Mouse (Mus musculus) erythroblast, embryonic 14.5 days (primary cell): Measurements from ENCODE around the gene Ifnlr1. TPM values are rescaled to one million over a fixed set of nuclear protein-coding genes. Genes with fewer than 3 reads are reported as not detected.
"Not testable (repeated sequence)": the region's sequence is repeated elsewhere in the genome, so short reads cannot be mapped to it uniquely, and the experiment has no call there.

Source experiments
- H3K27me3 ChIP-seq: 2 replicates; pipeline ENCODE4 v1.6.1; 2012; ENCODE audit warnings: inconsistent platforms; ENCODE audit not compliant: control insufficient read depth
- H3K36me3 ChIP-seq: 2 replicates; pipeline ENCODE4 v1.6.1; 2012; ENCODE audit warnings: mild to moderate bottlenecking, inconsistent platforms; ENCODE audit not compliant: control insufficient read depth
- H3K4me1 ChIP-seq: 2 replicates; pipeline ENCODE4 v1.6.1; 2012; ENCODE audit warnings: inconsistent platforms; ENCODE audit not compliant: control insufficient read depth
- H3K4me3 ChIP-seq: replicated peaks from 2 replicates; pipeline ENCODE3; 2012; ENCODE audit warnings: moderate library complexity, mild to moderate bottlenecking, inconsistent platforms
- H3K9me3 ChIP-seq: 2 replicates; pipeline ENCODE4 v1.6.1; 2012; ENCODE audit warnings: low read length, inconsistent platforms, mixed read lengths; ENCODE audit not compliant: control insufficient read depth
- GATA1 ChIP-seq: IDR thresholded peaks from 2 replicates; pipeline ENCODE4 v1.6.1; 2012; ENCODE audit warnings: low read length, inconsistent platforms, mixed read lengths
- TAL1 ChIP-seq: IDR thresholded peaks from 3 replicates; pipeline ENCODE4 v1.6.1; 2012; ENCODE audit warnings: low read length, inconsistent platforms, mixed read lengths
- polyA plus RNA-seq: library from polyadenylated mRNA; stranded (reverse); fragments of >175 nt; gene quantifications from 2 replicates; pipeline ENCODE4 v1.2.3, GENCODE M21; 2012

Ifnlr1 gene
- polyA plus RNA-seq, 1 experiment, result not detected

DNA sequence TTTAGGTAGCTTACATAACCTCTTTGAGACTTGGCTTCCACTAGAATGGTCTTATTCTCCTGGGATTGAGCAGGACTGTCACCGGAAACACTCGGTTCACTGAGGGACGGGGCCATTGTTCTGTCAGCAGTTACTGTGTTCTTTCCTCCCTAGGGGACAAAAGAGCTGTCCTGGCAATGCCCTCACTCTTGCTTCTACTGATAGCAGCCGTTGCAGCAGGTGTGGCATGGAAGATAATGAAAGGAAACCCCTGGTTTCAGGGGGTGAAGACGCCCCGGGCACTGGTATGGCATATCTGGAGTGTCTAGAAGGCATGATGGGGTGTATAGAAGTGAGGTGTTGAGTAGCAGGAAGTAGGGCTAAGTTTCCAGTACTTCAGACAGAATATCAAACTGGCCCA is 17.9 kb downstream of the Ifnlr1 start:
- Histone ChIP-seq H3K4me1 (peaks cover 15% of the 10 kb centered on the region), H3K9me3 (no peaks in the 10 kb centered on the region), H3K27me3 (no peaks in the 10 kb centered on the region; the same call in 1 of the 2 replicates), H3K4me3 (no peak overlapping the region), H3K36me3 (no peaks in the 10 kb centered on the region)
- TF ChIP-seq GATA1 (no peak), TAL1 (no peak)

DNA sequence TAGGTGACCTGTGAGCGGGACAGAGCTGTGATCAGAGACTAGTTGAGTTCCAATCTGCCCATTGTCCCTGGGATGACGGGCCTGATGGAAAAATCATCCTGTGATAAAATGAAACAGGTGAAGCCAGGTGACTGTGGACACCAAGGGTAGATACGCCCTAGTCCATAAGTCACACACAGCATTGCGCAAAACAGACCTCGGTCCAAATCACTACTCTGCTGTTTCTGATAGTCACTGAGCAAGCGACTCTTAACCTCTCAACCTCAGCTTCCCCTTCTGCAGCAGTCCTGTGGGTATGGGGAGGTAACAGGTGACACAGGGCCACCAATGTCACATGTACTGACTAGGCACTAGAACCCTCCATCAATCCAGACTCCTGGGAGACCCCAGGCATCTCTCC is 20.0 kb downstream of the Ifnlr1 start:
- no peaks in the 10 kb centered on the region; the same call in 1 of the 2 replicates for H3K27me3 ChIP-seq
- no peaks in the 10 kb centered on the region for H3K36me3 ChIP-seq
- TF ChIP-seq TAL1 (no peak), GATA1 (no peak)
- H3K4me1 ChIP-seq, result peaks cover 30% of the 10 kb centered on the region
- no peaks in the 10 kb centered on the region for H3K9me3 ChIP-seq
- H3K4me3 ChIP-seq, result no peak overlapping the region

- Histone ChIP-seq H3K4me1 (peaks cover 26% of the 10 kb centered on the region), H3K27me3 (no peaks in the 10 kb centered on the region; the same call in 1 of the 2 replicates), H3K36me3 (no peaks in the 10 kb centered on the region), H3K4me3 (peak overlapping the region; percentile 49), H3K9me3 (no peaks in the 10 kb centered on the region)
- TF ChIP-seq GATA1, result no peak
- no peak for TF ChIP-seq TAL1
These were observed 23.0 kb downstream of the Ifnlr1 start for GRCm38 (mm10) chr4:135709072-135709564.

GRCm38 (mm10) chr4:135709621-135710020 is 23.5 kb downstream of the Ifnlr1 start:
- H3K27me3 ChIP-seq, result no peaks in the 10 kb centered on the region; the same call in 1 of the 2 replicates
- no peaks in the 10 kb centered on the region for H3K36me3 ChIP-seq
- no peaks in the 10 kb centered on the region for H3K9me3 ChIP-seq
- TF ChIP-seq GATA1 (no peak), TAL1 (no peak)
- no peak overlapping the region for H3K4me3 ChIP-seq
- H3K4me1 ChIP-seq, result peaks cover 23% of the 10 kb centered on the region

DNA sequence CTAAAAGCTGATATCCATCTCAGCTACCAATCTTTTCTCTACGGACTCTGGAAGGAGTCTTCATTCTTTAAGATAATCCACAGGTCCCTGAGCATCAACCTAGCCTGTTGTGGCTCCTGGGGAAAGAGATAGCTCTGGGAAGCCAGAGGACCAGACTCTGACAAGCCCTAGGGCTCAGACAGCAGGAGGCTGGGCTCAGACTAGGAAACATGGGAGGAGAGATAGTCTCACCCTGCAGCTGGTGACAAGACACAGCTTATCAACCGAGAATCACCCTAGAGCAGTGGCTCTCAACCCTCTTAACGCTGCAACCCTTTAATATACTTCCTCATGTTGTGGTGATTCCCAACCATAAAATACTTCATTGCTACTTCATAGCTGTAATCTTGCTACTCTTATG is 24.3 kb downstream of the Ifnlr1 start:
- H3K4me1 ChIP-seq, result peaks cover 23% of the 10 kb centered on the region
- no peak for TF ChIP-seq TAL1
- no peak for TF ChIP-seq GATA1
- H3K27me3 ChIP-seq, result no peaks in the 10 kb centered on the region; the same call in 1 of the 2 replicates
- H3K4me3 ChIP-seq, result no peak overlapping the region
- H3K36me3 ChIP-seq, result no peaks in the 10 kb centered on the region
- H3K9me3 ChIP-seq, result no peaks in the 10 kb centered on the region

- Histone ChIP-seq H3K27me3 (no peaks in the 10 kb centered on the region; the same call in 1 of the 2 replicates), H3K36me3 (no peaks in the 10 kb centered on the region), H3K4me3 (no peak overlapping the region), H3K9me3 (0 out of 2 replicates have a peak, but pooled peaks cover 2% of the 10 kb centered on the region), H3K4me1 (peaks cover 10% of the 10 kb centered on the region)
- TF ChIP-seq TAL1 (no peak), GATA1 (no peak)
These were observed 28.7 kb downstream of the Ifnlr1 start for GRCm38 (mm10) chr4:135714776-135715175.

DNA sequence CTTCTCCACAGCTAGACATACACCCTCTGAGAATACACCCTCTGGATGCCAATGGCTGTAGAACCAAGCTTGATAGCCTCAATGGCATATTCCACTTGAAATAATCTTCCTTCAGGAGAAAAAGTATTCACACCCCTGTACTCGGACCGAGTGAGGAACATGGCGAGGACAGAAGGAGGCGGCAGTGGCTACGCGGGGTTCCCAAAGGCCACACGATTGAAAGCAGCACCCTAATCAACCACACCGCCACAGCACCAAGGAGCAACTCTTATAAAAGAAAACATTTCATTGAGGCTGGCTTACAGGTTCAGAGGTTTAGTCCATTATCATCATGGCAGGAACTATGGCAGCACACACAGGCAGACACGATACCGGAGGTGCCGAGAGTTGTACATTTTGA is 30.4 kb downstream of the Ifnlr1 start:
- H3K36me3 ChIP-seq, H3K4me3 ChIP-seq, H3K4me1 ChIP-seq, H3K27me3 ChIP-seq: not testable (repeated sequence)
- peaks cover 10% of the 10 kb centered on the region for H3K9me3 ChIP-seq

GRCm38 (mm10) chr4:135722540-135723290 is 36.6 kb downstream of the Ifnlr1 start:
- Histone ChIP-seq H3K9me3 (peaks cover 17% of the 10 kb centered on the region), H3K4me1 (peaks cover 7% of the 10 kb centered on the region), H3K27me3 (peaks cover 2% of the 10 kb centered on the region; the same call in 1 of the 2 replicates), H3K36me3 (no peaks in the 10 kb centered on the region), H3K4me3 (no peak overlapping the region)
- TF ChIP-seq GATA1 (no peak), TAL1 (no peak)

GRCm38 (mm10) chr4:135726416-135726815 is 40.3 kb downstream of the Ifnlr1 start:
- H3K27me3 ChIP-seq, result peaks cover 23% of the 10 kb centered on the region

More at GRCm38 (mm10) chr4:135726416-135726815, 40.3 kb downstream of the Ifnlr1 start:
- Histone ChIP-seq H3K4me1 (peaks cover 15% of the 10 kb centered on the region), H3K9me3 (peaks cover 6% of the 10 kb centered on the region), H3K4me3 (no peak overlapping the region), H3K36me3 (no peaks in the 10 kb centered on the region)
- TF ChIP-seq GATA1 (no peak), TAL1 (no peak)
